In the genomic region with DNA sequence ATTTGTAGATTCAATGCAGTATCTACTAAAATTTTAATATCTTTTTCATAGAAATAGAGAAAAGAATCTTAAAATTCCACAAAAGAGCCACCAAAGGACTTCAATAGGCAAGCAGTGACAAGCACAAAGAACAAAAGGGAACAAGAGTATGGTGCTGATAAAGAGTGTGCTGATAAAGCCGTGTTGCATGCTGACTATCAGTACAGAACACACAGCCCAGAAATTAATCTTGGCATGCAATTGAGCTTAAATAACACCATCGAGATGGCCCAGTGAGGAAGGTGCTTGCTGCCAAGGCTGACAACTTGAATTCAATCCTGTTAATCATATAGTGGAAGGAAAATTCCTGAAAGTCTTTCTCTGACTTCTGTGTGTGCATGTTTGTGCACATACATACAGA, we compare ENCODE assay signal across 14 mouse cellular contexts. TPM values are rescaled to one million over a fixed set of nuclear protein-coding genes. Genes with fewer than 3 reads are reported as not detected.
DNase-seq lines count a peak whose midpoint lies in the region; ATAC-seq and TF ChIP-seq lines count a peak whose summit lies in the region.
"Had no signal": no experiment of that assay in that cellular context is flagged by ENCODE, and none has a peak within 500 bp of the region (broad histone marks: within the 10 kb centered on the region; RNA-seq: fewer than 3 reads in every experiment).

No protein-coding gene starts in this region.

- peak; percentile 81; the same call in 1 of the 2 replicates for ATAC-seq in heart, embryonic 12.5 days (ENCODE audit: insufficient number of reproducible peaks, low FRiP score)
- peak; percentile 76 for ATAC-seq in stomach, embryonic 15.5 days (ENCODE audit: insufficient read depth, low FRiP score, low read depth)
- no peak for ATAC-seq in stomach, postnatal 0 days (ENCODE audit: low FRiP score, low TSS enrichment)
- ATAC-seq in liver, embryonic 12.5 days: peak; percentile 81
- ATAC-seq: intestine, embryonic 15.5 days; midbrain, embryonic 15.5 days had no signal

- H3K36me3 ChIP-seq in heart, embryonic 12.5 days: peaks cover 7% of the 10 kb centered on the region; the same call in 1 of the 2 replicates
- H3K36me3 ChIP-seq in stomach, embryonic 15.5 days: no peaks in the 10 kb centered on the region
- no peaks in the 10 kb centered on the region; the same call in 1 of the 2 replicates for H3K36me3 ChIP-seq in stomach, postnatal 0 days (ENCODE audit: control insufficient read depth, insufficient read depth, low read length)
- peaks cover 29% of the 10 kb centered on the region for H3K36me3 ChIP-seq in liver, embryonic 12.5 days
- H3K36me3 ChIP-seq: intestine, embryonic 15.5 days; midbrain, embryonic 15.5 days had no signal

- H3K27ac ChIP-seq in heart, embryonic 12.5 days (ENCODE audit: poor library complexity, severe bottlenecking): no peak overlapping the region
- no peak overlapping the region for H3K27ac ChIP-seq in stomach, embryonic 15.5 days
- no peak overlapping the region for H3K27ac ChIP-seq in stomach, postnatal 0 days (replicated peaks)
- H3K27ac ChIP-seq in liver, embryonic 12.5 days: peak overlapping the region; percentile 65
- H3K27ac ChIP-seq: intestine, embryonic 15.5 days; kidney, postnatal 0 days; limb, embryonic 15.5 days; midbrain, embryonic 15.5 days had no signal

- H3K4me3 ChIP-seq in heart, embryonic 12.5 days: no peak overlapping the region
- no peak overlapping the region for H3K4me3 ChIP-seq in stomach, embryonic 15.5 days (replicated peaks)
- H3K4me3 ChIP-seq in stomach, postnatal 0 days (ENCODE audit: low read depth, low read length): no peak overlapping the region
- H3K4me3 ChIP-seq in liver, embryonic 12.5 days: no peak overlapping the region
- H3K4me3 ChIP-seq: intestine, embryonic 15.5 days; limb, embryonic 15.5 days; midbrain, embryonic 15.5 days had no signal

- no peak for DNase-seq in heart, adult 18-20 months
- DNase-seq in stomach, postnatal 0 days (ENCODE audit: low spot score): no peak
- no peak for DNase-seq in MN1 (ENCODE audit: low spot score)
- DNase-seq in retina, embryonic 14.5 days (ENCODE audit: low spot score): no peak
- DNase-seq: adrenal gland, postnatal 25 days; lung, postnatal 36 days; thymus, adult 2 months had no signal

- H3K9ac ChIP-seq in heart, embryonic 12.5 days: no peak overlapping the region
- H3K9ac ChIP-seq in stomach, embryonic 15.5 days: no peak overlapping the region
- no peak overlapping the region for H3K9ac ChIP-seq in stomach, postnatal 0 days (ENCODE audit: low read length)
- no peak overlapping the region for H3K9ac ChIP-seq in liver, embryonic 12.5 days
- H3K9ac ChIP-seq: intestine, embryonic 15.5 days; limb, embryonic 15.5 days; midbrain, embryonic 15.5 days had no signal

- no peak for TF ChIP-seq CTCF in stomach, postnatal 0 days (IDR thresholded peaks at IDR 0.05; ENCODE audit: low read depth)

- H3K27me3 ChIP-seq in heart, embryonic 12.5 days (replicated peaks): no peaks in the 10 kb centered on the region
- H3K27me3 ChIP-seq in stomach, embryonic 15.5 days (replicated peaks): no peaks in the 10 kb centered on the region
- H3K27me3 ChIP-seq in stomach, postnatal 0 days (ENCODE audit: control insufficient read depth, insufficient read depth, low read length): no peaks in the 10 kb centered on the region
- H3K27me3 ChIP-seq in liver, embryonic 12.5 days (replicated peaks): no peaks in the 10 kb centered on the region
- H3K27me3 ChIP-seq: intestine, embryonic 15.5 days; limb, embryonic 15.5 days; midbrain, embryonic 15.5 days had no signal

- 3% methylated on average over 2 of the region's 2 CpGs for WGBS in heart, embryonic 12.5 days
- WGBS in stomach, embryonic 15.5 days: 46% methylated on average over 2 of the region's 2 CpGs
- WGBS in stomach, postnatal 0 days: 42% methylated on average over 2 of the region's 2 CpGs
- WGBS in liver, embryonic 12.5 days (ENCODE audit: insufficient replicate concordance): 4% methylated on average over 2 of the region's 2 CpGs

- no peak overlapping the region for H3K4me2 ChIP-seq in heart, embryonic 12.5 days
- H3K4me2 ChIP-seq in stomach, embryonic 15.5 days: no peak overlapping the region
- no peak overlapping the region for H3K4me2 ChIP-seq in stomach, postnatal 0 days (replicated peaks; ENCODE audit: low read depth)
- peak overlapping the region; percentile 43 for H3K4me2 ChIP-seq in liver, embryonic 12.5 days
- H3K4me2 ChIP-seq: intestine, embryonic 15.5 days; limb, embryonic 15.5 days; midbrain, embryonic 15.5 days had no signal

- H3K4me1 ChIP-seq in heart, embryonic 12.5 days (replicated peaks): peaks cover 6% of the 10 kb centered on the region; the same call in 1 of the 2 replicates
- no peaks in the 10 kb centered on the region for H3K4me1 ChIP-seq in stomach, embryonic 15.5 days
- H3K4me1 ChIP-seq in stomach, postnatal 0 days (replicated peaks; ENCODE audit: control insufficient read depth, insufficient read depth): no peaks in the 10 kb centered on the region
- peaks cover 61% of the 10 kb centered on the region for H3K4me1 ChIP-seq in liver, embryonic 12.5 days
- H3K4me1 ChIP-seq: intestine, embryonic 15.5 days; limb, embryonic 15.5 days; midbrain, embryonic 15.5 days had no signal

- TF ChIP-seq EP300 in stomach, postnatal 0 days (optimal IDR thresholded peaks at IDR 0.05): no peak

- H3K9me3 ChIP-seq in heart, embryonic 12.5 days (replicated peaks): no peaks in the 10 kb centered on the region
- no peaks in the 10 kb centered on the region for H3K9me3 ChIP-seq in stomach, embryonic 15.5 days
- no peaks in the 10 kb centered on the region for H3K9me3 ChIP-seq in stomach, postnatal 0 days (ENCODE audit: control insufficient read depth, low read length)
- H3K9me3 ChIP-seq in liver, embryonic 12.5 days (replicated peaks): no peaks in the 10 kb centered on the region
- H3K9me3 ChIP-seq: intestine, embryonic 15.5 days; limb, embryonic 15.5 days; midbrain, embryonic 15.5 days had no signal

RNA-seq across cellular contexts. Expression of gene Mindy3, which starts 50.8 kb away (rescaled TPM):
- 29.4 and 31.7 TPM in 2 replicates for polyA plus RNA-seq in heart, embryonic 12.5 days (2016; fragmentation: Nextera tagmentation; extraction: Ambion mirVana)
- 10 to 100 TPM; 14.8 to 17.0 TPM for total RNA-seq in heart, adult 18-20 months (2021)
- 23.5 and 25.3 TPM in 2 replicates for polyA plus RNA-seq in stomach, embryonic 15.5 days (2015; fragmentation: Nextera tagmentation; extraction: Ambion mirVana)
- 31.8 and 33.6 TPM in 2 replicates for polyA plus RNA-seq in stomach, postnatal 0 days (2015; fragmentation: Nextera tagmentation; extraction: Ambion mirVana)
- polyA plus RNA-seq in liver, embryonic 12.5 days (2016; fragmentation: Nextera tagmentation; extraction: Ambion mirVana): 25.8 and 27.0 TPM in 2 replicates
